Mouse (Mus musculus) heart, adult 2 months (tissue): ENCODE results near the gene Snrnp40. TPM values are rescaled to one million over a fixed set of nuclear protein-coding genes. Genes with fewer than 3 reads are reported as not detected.

Experiments used
- DNase-seq, 2 experiments: peaks; one replicate each; pipeline ENCODE4 v3.0.0; 2021
- H3K27ac ChIP-seq: fragments of 200-600 bp; 2 replicates; pipeline ENCODE4 v1.8.1; 2022
- H3K27me3 ChIP-seq: fragments of 200-500 bp; 2 replicates; pipeline ENCODE4 v1.6.1; 2012; ENCODE audit warnings: mild to moderate bottlenecking, low read length, inconsistent platforms, mixed read lengths; ENCODE audit not compliant: control insufficient read depth, insufficient read depth
- H3K36me3 ChIP-seq: fragments of 200-500 bp; 2 replicates; pipeline ENCODE4 v1.6.1; 2012; ENCODE audit warnings: low read length, inconsistent platforms; ENCODE audit not compliant: control insufficient read depth, insufficient read depth
- H3K4me1 ChIP-seq: fragments of 200-500 bp; 2 replicates; pipeline ENCODE4 v1.6.1; 2011; ENCODE audit warnings: low read length; ENCODE audit not compliant: control insufficient read depth, insufficient read depth
- H3K4me3 ChIP-seq: fragments of 200-600 bp; 2 replicates; pipeline ENCODE4 v1.8.1; 2022
- H3K79me2 ChIP-seq: fragments of 200-500 bp; replicated peaks from 2 replicates; pipeline ENCODE4 v1.6.1; 2012; ENCODE audit warnings: mild to moderate bottlenecking, inconsistent platforms, low read length, moderate library complexity, mixed read lengths; ENCODE audit not compliant: control insufficient read depth, insufficient read depth
- H3K9ac ChIP-seq: fragments of 200-500 bp; 2 replicates; pipeline ENCODE4 v1.6.1; 2012; ENCODE audit warnings: low read depth, mild to moderate bottlenecking, control low read depth, inconsistent platforms, low read length, mixed read lengths
- CTCF ChIP-seq: fragments of 200-600 bp; IDR thresholded peaks from 2 replicates; pipeline ENCODE4 v1.8.1; 2022; ENCODE audit warnings: antibody characterized with exemption, mild to moderate bottlenecking, moderate library complexity
- EP300 ChIP-seq: fragments of 200-500 bp; IDR thresholded peaks from 2 replicates; pipeline ENCODE4 v1.6.1; 2011; ENCODE audit warnings: low read depth, low read length, control low read depth; ENCODE audit not compliant: insufficient read depth
- POLR2A ChIP-seq: fragments of 200-500 bp; IDR thresholded peaks from 2 replicates; pipeline ENCODE4 v1.6.1; 2011; ENCODE audit warnings: mild to moderate bottlenecking, low read depth, low read length, control low read depth; ENCODE audit not compliant: insufficient read depth
- WGBS: fragments of 180-500 bp; shearing (Covaris S2); methylation state at CpG from one replicate; pipeline ENCODE4 v1.1.7; 2018; 5-methylcytosine and 5-hydroxymethylcytosine counted together
- intact Hi-C: fragments of 180-260 bp; cut with DNase I; formaldehyde crosslinking; loops from one replicate; pipeline ENCODE4 v1.15.1; 2025
- polyA plus RNA-seq: library from polyadenylated mRNA; depleted of rRNA; stranded (reverse); fragments of >200 nt; gene quantifications from 2 replicates; pipeline ENCODE4 v1.2.3, GENCODE M21; 2012
- total RNA-seq, 2 experiments: library from RNA; stranded (reverse); gene quantifications; 2 replicates each; pipeline ENCODE4 v1.2.3; 2021

Gene Snrnp40
- total and polyA plus RNA-seq, 3 experiments, result 14.5 to 15.7 (median 14.9) TPM

DNA sequence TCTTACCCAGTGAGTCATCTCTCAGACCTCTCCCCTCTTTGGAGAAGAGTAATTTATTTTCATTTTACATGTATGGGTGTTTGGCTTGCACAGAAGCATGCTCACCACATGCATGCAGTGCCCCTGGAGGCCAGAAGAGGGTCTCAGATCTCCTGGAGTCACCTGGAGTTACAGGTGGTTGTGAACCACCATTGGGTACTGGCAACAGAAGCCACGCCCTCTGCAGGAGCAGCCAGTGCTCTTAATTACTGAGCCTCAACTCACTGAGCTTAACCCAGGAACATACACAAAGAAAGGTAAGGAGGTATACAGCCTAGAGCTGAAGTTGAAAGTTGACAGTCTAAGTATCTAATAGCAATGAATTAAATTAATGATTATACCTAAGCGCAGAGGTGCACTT lies 34.5 kb upstream of the Snrnp40 start:
- WGBS, result 100% methylated on average over 2 of the region's 2 CpGs
- TF ChIP-seq POLR2A (no peak), EP300 (no peak), CTCF (no peak)
- no peaks in the 10 kb centered on the region for H3K27me3 ChIP-seq
- peaks cover 1% of the 10 kb centered on the region; the same call in 1 of the 2 replicates for H3K4me1 ChIP-seq
- no peak overlapping the region for H3K4me3 ChIP-seq
- H3K9ac ChIP-seq, result no peak overlapping the region
- DNase-seq, result no peak
- H3K27ac ChIP-seq, result no peak overlapping the region
- H3K36me3 ChIP-seq, result no peaks in the 10 kb centered on the region
- no peaks in the 10 kb centered on the region for H3K79me2 ChIP-seq
- intact Hi-C loops, result no loop called here

DNA sequence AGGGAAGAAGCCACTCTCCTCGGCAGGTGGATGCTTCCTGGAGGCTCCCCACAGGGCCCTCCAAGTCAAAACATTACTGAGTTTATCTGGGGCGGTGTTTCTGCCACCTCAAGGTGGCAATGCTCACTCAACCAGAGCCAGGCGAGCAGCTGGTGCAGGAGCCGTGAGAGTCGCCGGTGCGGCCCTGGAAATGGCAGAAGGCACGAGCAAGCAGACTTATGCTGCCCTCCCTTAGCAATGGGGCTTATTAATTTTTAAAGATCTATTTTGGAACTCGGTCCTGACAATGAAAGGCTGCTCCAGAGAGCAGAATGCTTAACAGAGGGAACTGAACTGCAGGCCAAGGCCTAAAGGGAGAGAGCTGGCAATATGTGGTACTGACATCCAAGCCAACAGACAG lies 32.6 kb upstream of the Snrnp40 start:
- 76% methylated on average over 9 of the region's 9 CpGs for WGBS
- intact Hi-C loops, result no loop called here
- no peak for DNase-seq

DNA sequence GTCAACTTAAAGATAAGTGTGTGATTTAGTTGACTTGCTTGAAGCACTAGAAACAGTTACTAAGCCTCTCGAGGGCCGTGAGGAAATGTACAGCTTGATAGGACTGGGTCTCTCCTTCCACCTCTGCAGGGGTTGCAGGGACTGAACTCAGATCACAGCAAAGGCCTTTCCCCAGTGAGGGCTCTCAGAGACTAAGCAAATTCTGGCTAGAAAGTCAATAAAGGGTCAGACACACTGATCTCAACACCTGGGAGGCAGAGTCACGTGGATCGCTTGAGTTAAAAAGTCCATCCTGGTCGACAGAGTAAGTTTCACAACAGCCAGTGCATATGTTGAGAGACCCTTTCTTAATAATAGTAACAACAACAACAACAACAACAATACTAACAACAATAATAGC lies 24.1 kb upstream of the Snrnp40 start:
- intact Hi-C loops, result loop anchor here (5.0 kb wide), 1 partner anchor 139 kb away; no protein-coding TSS in a partner anchor
- Histone ChIP-seq H3K27ac (no peak overlapping the region), H3K27me3 (no peaks in the 10 kb centered on the region), H3K4me1 (no peaks in the 10 kb centered on the region), H3K4me3 (no peak overlapping the region), H3K79me2 (no peaks in the 10 kb centered on the region), H3K9ac (no peak overlapping the region), H3K36me3 (no peaks in the 10 kb centered on the region)
- no peak for TF ChIP-seq EP300
- DNase-seq, result no peak
- WGBS, result 94% methylated on average over 5 of the region's 5 CpGs

More for the DNA sequence above, 32.6 kb upstream of the Snrnp40 start:
- Histone ChIP-seq H3K36me3 (no peaks in the 10 kb centered on the region), H3K27ac (no peak overlapping the region; the same call in 1 of the 2 replicates), H3K4me3 (no peak overlapping the region), H3K79me2 (no peaks in the 10 kb centered on the region), H3K4me1 (peaks cover 1% of the 10 kb centered on the region; the same call in 1 of the 2 replicates), H3K9ac (no peak overlapping the region), H3K27me3 (no peaks in the 10 kb centered on the region)
- TF ChIP-seq CTCF, result peak; percentile 25; the same call in 1 of the 2 replicates
- TF ChIP-seq POLR2A, result no peak
- TF ChIP-seq EP300, result no peak

DNA sequence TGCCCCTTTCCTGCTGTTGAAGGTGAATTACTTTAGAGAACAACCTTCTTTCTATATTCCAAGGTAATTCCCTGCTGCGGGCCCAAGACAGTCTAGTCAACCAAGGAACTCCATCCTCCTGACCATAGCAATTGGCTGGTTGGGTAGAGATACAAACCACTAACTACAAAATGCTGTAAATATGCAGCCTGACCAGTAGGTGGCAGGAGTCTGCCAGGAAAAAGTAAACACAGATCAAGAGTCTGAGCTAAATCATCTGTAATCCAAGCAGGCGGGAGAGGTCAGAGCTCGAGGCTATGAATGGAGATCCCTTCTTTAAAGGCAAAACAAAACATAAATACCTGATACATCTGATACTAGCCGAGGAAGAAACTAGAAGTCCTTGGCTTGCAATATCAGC lies 18.2 kb upstream of the Snrnp40 start:
- H3K27me3 ChIP-seq, result no peaks in the 10 kb centered on the region
- DNase-seq, result peak; percentile 29 to 54
- 16% methylated on average over 4 of the region's 4 CpGs for WGBS
- no peak overlapping the region for H3K4me3 ChIP-seq
- H3K36me3 ChIP-seq, result no peaks in the 10 kb centered on the region
- H3K27ac ChIP-seq, result no peak overlapping the region
- TF ChIP-seq POLR2A (no peak), CTCF (peak; percentile 94), EP300 (no peak)
- no peaks in the 10 kb centered on the region for H3K79me2 ChIP-seq
- H3K4me1 ChIP-seq, result no peaks in the 10 kb centered on the region
- H3K9ac ChIP-seq, result no peak overlapping the region
- intact Hi-C loops, result loop anchor here (1.0 kb wide), 1 partner anchor 193 kb away; no protein-coding TSS in a partner anchor

DNA sequence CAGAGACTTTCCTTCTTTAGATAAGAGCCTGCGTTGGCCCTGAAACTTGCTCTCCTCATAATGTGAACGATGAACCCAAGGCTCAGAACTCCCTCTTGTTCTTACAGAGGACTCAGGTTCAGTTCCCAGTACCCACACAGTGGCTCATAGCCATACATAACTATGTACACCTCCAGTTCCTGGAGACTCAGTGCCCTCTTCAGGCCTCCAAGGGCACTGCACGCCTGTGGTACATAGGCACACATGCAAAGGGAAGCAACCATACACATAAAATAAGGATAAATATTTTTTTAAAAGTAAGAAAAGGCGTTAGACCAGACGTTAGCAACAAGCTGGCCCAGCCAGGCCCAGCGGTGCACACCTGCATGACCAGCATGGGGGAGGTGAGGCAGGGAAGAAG lies 10.3 kb upstream of the Snrnp40 start:
- Histone ChIP-seq H3K4me1 (no peaks in the 10 kb centered on the region), H3K79me2 (no peaks in the 10 kb centered on the region), H3K9ac (no peak overlapping the region), H3K27ac (no peak overlapping the region), H3K36me3 (no peaks in the 10 kb centered on the region), H3K27me3 (no peaks in the 10 kb centered on the region), H3K4me3 (no peak overlapping the region)
- TF ChIP-seq CTCF (peak; percentile 47), POLR2A (no peak), EP300 (no peak)
- intact Hi-C loops, result no loop called here
- DNase-seq, result no peak
- 94% methylated on average over 6 of the region's 6 CpGs for WGBS

DNA sequence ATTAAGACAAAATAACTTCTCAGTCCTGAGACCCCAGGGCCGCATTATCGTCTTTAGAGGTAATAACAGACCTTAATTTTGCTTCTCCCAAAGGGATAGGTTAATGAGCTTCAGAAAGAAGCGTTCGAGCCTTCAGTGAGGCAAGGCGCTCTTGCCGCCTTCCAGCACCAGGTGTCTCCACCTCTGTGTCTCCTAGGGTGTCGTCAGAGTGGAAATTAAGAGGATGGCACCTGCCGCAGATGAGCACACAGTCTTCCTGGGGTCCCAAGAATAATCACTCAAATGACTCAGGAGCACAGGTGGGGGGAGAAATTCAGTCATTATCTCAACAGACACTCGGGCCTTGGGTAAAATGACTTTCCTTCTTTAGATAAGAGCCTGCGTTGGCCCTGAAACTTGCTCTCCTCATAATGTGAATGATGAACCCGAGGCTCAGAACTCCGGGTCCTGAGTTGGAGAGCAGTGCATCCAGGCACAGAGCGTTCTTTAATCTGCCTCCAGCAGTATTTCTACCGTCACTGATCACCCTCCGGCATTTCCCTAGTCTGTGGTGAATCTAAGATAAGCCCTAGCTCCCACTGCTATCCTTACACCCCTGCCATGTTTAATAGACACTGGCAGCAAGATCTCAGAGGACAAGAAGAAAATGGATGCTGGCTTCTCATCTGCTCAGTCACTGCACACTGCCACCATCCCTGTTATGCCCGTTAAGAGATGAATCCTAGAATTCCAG lies 9.1 kb upstream of the Snrnp40 start:
- no peak for TF ChIP-seq POLR2A
- TF ChIP-seq CTCF, result peak; percentile 19; the same call in 1 of the 2 replicates
- Histone ChIP-seq H3K27me3 (no peaks in the 10 kb centered on the region), H3K36me3 (no peaks in the 10 kb centered on the region), H3K4me1 (no peaks in the 10 kb centered on the region), H3K27ac (no peak overlapping the region), H3K9ac (no peak overlapping the region), H3K4me3 (no peak overlapping the region), H3K79me2 (no peaks in the 10 kb centered on the region)
- intact Hi-C loops, result no loop called here
- 83% methylated on average over 16 of the region's 16 CpGs for WGBS
- no peak for DNase-seq
